Mouse (Mus musculus) heart, embryonic 10.5 days (tissue): Measurements from ENCODE around the gene Zfp385a. TPM values are rescaled to one million over a fixed set of nuclear protein-coding genes. Genes with fewer than 3 reads are reported as not detected.
A peak's percentile ranks its signal among the peaks of the same experiment; 100 is the strongest.

Experiments used
- DNase-seq: peaks from one replicate; pipeline ENCODE4 v3.0.0-alpha.2; 2017; ENCODE audit warnings: low spot score
- H3K27ac ChIP-seq: fragments of 300-500 bp; sonication (generic); 2 replicates; pipeline ENCODE4 v1.5.1; 2016; ENCODE audit warnings: mild to moderate bottlenecking
- H3K27me3 ChIP-seq: fragments of 300-500 bp; sonication (generic); 2 replicates; pipeline ENCODE4 v1.6.1; 2016; ENCODE audit warnings: mild to moderate bottlenecking; ENCODE audit not compliant: poor library complexity, insufficient read depth, severe bottlenecking
- H3K36me3 ChIP-seq: fragments of 300-500 bp; sonication (generic); 2 replicates; pipeline ENCODE4 v1.6.1; 2016; ENCODE audit warnings: mild to moderate bottlenecking, moderate library complexity
- H3K4me1 ChIP-seq: fragments of 300-500 bp; sonication (generic); 2 replicates; pipeline ENCODE4 v1.6.1; 2016; ENCODE audit warnings: mild to moderate bottlenecking
- H3K4me3 ChIP-seq: fragments of 300-500 bp; sonication (generic); 2 replicates; pipeline ENCODE4 v1.5.1; 2016; ENCODE audit warnings: mild to moderate bottlenecking, moderate library complexity
- H3K9me3 ChIP-seq: fragments of 300-500 bp; sonication (generic); 2 replicates; pipeline ENCODE4 v1.6.1; 2016; ENCODE audit warnings: mild to moderate bottlenecking, moderate library complexity
- WGBS: fragments of 180-500 bp; shearing (Covaris S2); methylation state at CpG from one replicate; pipeline ENCODE4 v1.1.7; 2016; 5-methylcytosine and 5-hydroxymethylcytosine counted together
- polyA plus RNA-seq: library from polyadenylated mRNA; unstranded; fragments of >200 nt; fragmentation: Nextera tagmentation; extraction: Ambion mirVana; gene quantifications from 2 replicates; pipeline ENCODE4 v1.2.1, GENCODE M21; 2016

Zfp385a gene
- polyA plus RNA-seq, 1 experiment from 2014 or later = 15.8 TPM

- WGBS = 50% methylated on average over 8 of the region's 8 CpGs
- DNase-seq = no peak
- H3K4me3 ChIP-seq = peak overlapping the region; percentile 40
- H3K9me3 ChIP-seq = no peaks in the 10 kb centered on the region
- H3K27me3 ChIP-seq = no peaks in the 10 kb centered on the region
- H3K36me3 ChIP-seq = peaks cover 37% of the 10 kb centered on the region
- H3K4me1 ChIP-seq = peaks cover 68% of the 10 kb centered on the region
- H3K27ac ChIP-seq = peak overlapping the region; percentile 93
Observed at GRCm38 (mm10) chr15:103299644-103300043, 40.2 kb downstream of the Zfp385a start.

DNA sequence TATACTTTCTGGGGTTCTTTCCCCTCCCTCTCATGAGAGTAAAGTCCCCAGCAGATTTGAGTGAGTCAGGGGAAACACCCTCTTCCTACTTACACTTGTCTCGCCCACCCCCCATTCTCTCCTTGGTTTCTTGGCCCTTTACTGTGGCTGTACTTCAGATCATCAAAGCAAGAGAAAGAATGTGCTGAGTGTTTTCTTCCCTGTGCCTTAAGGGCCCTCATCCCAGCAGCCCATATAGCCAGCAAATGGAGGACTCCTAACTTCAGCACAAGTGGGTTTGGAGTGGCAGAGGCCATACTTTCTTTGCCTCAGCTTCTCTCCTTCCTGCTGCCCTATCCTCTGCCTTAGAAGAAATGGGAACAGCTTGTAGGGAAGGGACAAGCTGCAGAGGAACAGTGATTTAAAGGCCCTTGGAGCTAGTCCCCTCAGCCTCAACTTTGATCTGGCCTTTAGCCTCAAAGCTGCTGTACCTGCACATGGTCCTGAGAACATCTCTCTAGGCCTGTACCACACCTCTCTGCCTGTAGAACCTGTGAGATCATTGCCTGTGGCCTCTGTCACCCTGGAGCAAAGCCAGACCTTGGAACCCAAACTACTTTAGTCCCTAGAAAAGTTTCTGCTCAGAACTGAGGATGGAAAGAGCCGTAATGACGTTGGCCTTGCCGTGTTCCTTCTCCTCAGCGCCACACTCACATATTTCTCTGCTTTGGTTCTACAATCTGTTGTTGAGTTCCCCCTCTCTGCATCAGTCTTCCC is 40.9 kb downstream of the Zfp385a start:
- no peaks in the 10 kb centered on the region for H3K9me3 ChIP-seq
- WGBS = 65% methylated on average over 5 of the region's 5 CpGs
- H3K4me3 ChIP-seq = no peak overlapping the region
- no peaks in the 10 kb centered on the region for H3K27me3 ChIP-seq
- peaks cover 39% of the 10 kb centered on the region for H3K36me3 ChIP-seq
- DNase-seq = no peak
- H3K4me1 ChIP-seq = peaks cover 62% of the 10 kb centered on the region
- 0 out of 2 replicates have a peak overlapping the region, but pooled peaks have one; percentile 12 for H3K27ac ChIP-seq

DNA sequence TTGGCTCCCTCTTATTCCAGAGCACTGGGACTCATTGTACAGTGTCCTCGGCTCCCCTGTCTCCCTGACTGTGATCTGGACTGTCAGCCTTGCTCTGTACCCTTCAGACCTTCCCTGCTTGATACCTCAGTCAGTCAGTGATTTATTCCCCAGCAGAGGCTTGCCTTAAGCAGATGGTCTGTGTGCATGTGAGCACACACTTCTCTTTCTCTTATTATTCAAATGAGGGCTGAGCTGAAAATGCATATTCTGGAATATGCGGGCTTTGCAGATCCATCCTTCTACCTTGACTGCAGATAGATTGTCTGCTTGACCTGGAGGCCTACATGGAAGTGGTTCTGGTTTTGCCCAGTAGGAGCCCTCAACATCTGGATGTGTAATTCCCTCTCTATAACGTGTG is 41.9 kb downstream of the Zfp385a start:
- H3K27ac ChIP-seq = no peak overlapping the region
- H3K4me3 ChIP-seq = no peak overlapping the region
- H3K4me1 ChIP-seq = peaks cover 52% of the 10 kb centered on the region
- 80% methylated on average over 3 of the region's 3 CpGs for WGBS
- H3K9me3 ChIP-seq = no peaks in the 10 kb centered on the region
- peaks cover 47% of the 10 kb centered on the region for H3K36me3 ChIP-seq
- DNase-seq = no peak
- no peaks in the 10 kb centered on the region for H3K27me3 ChIP-seq

GRCm38 (mm10) chr15:103297313-103297712 is 42.6 kb downstream of the Zfp385a start:
- Histone ChIP-seq H3K36me3 (peaks cover 55% of the 10 kb centered on the region), H3K9me3 (no peaks in the 10 kb centered on the region), H3K4me3 (no peak overlapping the region), H3K27ac (no peak overlapping the region), H3K4me1 (peaks cover 45% of the 10 kb centered on the region), H3K27me3 (no peaks in the 10 kb centered on the region)
- 80% methylated on average over 6 of the region's 6 CpGs for WGBS
- DNase-seq = no peak

DNA sequence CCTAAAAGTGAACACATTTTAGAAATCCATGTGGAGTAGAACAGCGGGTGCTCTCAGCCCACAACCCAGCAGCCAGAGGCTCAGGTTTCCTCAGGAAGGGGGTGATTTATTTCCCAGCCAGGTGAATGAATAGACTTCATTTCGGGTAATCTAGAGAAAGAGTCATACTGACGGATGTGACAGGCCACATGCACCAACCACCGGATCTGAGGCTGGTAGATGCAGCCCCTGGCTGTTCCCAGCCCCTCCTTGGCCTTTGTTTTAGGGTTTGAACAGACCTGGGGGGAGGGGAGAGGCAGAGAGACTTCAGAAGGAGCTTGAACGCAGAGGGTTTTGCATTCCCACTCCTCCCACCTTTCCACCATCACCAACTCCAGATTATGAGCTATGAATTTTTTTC is 44.0 kb downstream of the Zfp385a start:
- H3K27ac ChIP-seq = peak overlapping the region; percentile 67
- H3K4me3 ChIP-seq = no peak overlapping the region
- H3K9me3 ChIP-seq = no peaks in the 10 kb centered on the region
- H3K27me3 ChIP-seq = no peaks in the 10 kb centered on the region
- peaks cover 69% of the 10 kb centered on the region for H3K36me3 ChIP-seq
- H3K4me1 ChIP-seq = peaks cover 30% of the 10 kb centered on the region
- 24% methylated on average over 5 of the region's 5 CpGs for WGBS
- DNase-seq = no peak

DNA sequence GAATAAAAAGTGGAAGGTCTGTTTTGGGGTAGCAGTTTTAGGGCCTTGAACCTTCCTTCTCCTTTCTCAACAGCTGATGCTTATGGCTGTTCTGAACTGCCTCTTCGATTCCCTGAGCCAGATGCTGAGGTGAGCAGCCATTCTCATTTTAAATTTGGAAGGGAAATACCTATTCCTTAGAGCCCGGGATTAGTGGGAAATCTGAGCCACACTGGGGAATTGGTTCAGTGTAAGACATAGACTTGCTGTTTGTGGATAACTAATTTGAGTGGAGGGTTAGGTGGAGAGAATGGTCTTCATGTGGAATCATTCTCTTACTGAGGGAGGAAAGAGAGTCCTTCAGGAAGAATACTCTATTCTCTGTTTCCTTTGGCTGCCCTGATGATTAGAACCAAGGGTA is 45.2 kb downstream of the Zfp385a start:
- no peaks in the 10 kb centered on the region for H3K9me3 ChIP-seq
- peaks cover 20% of the 10 kb centered on the region for H3K4me1 ChIP-seq
- H3K36me3 ChIP-seq = peaks cover 81% of the 10 kb centered on the region
- H3K4me3 ChIP-seq = no peak overlapping the region
- no peak overlapping the region for H3K27ac ChIP-seq
- no peaks in the 10 kb centered on the region for H3K27me3 ChIP-seq
- DNase-seq = no peak
- 95% methylated on average over 2 of the region's 2 CpGs for WGBS

DNA sequence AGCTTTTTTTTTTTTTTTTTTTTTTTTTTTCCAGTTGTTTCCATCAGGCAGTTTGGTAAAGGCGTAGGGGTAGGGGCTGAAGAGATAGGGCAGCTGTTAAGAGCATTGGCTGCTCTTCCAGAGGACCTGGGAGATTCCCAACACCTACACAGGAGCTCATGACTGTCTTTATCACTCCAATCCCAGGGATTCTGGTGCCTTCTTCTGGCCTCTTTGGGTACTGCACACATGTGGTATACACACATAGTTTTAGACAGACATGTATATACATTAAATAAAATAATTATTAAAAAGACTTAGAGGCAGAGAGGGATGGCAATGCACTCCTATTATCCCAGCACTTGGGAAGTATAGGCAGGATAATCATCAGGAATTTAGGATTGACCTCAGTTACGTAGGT is 46.5 kb downstream of the Zfp385a start:
- no peak overlapping the region for H3K27ac ChIP-seq
- H3K9me3 ChIP-seq = no peaks in the 10 kb centered on the region
- peaks cover 16% of the 10 kb centered on the region for H3K4me1 ChIP-seq
- peaks cover 82% of the 10 kb centered on the region for H3K36me3 ChIP-seq
- 93% methylated on average over 2 of the region's 2 CpGs for WGBS
- H3K27me3 ChIP-seq = no peaks in the 10 kb centered on the region
- no peak for DNase-seq
- no peak overlapping the region for H3K4me3 ChIP-seq

GRCm38 (mm10) chr15:103292673-103293345 is 47.1 kb downstream of the Zfp385a start:
- H3K4me3 ChIP-seq = no peak overlapping the region
- peaks cover 16% of the 10 kb centered on the region for H3K4me1 ChIP-seq
- no peak overlapping the region for H3K27ac ChIP-seq
- peaks cover 77% of the 10 kb centered on the region for H3K36me3 ChIP-seq
- no peaks in the 10 kb centered on the region for H3K9me3 ChIP-seq
- DNase-seq = no peak
- H3K27me3 ChIP-seq = no peaks in the 10 kb centered on the region
- WGBS = 95% methylated on average over 4 of the region's 4 CpGs

GRCm38 (mm10) chr15:103290843-103291242 is 49.0 kb downstream of the Zfp385a start:
- 91% methylated on average over 9 of the region's 9 CpGs for WGBS
- Histone ChIP-seq H3K27ac (no peak overlapping the region), H3K36me3 (peaks cover 57% of the 10 kb centered on the region), H3K4me1 (peaks cover 11% of the 10 kb centered on the region), H3K9me3 (no peaks in the 10 kb centered on the region), H3K27me3 (no peaks in the 10 kb centered on the region), H3K4me3 (no peak overlapping the region)
- no peak for DNase-seq

DNA sequence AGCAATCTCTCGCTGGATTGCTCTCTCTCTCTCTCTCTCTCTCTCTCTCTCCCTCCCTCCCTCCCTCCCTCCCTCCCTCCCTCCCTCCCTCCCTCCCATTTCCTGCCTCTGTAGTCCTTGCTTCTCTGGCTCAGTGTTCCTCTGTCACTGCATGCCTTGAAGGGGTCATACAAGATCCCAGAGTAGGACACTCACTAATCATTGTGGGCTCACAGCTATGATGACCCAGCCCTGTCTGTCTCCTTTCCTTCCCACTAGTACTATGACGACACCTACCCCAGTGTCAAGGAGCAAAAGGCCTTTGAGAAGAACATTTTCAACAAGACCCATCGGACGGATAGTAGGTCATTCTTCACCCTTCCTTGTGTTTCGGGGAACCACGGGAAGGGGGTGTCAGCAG is 49.5 kb downstream of the Zfp385a start:
- Histone ChIP-seq H3K4me3 (no peak overlapping the region), H3K9me3 (no peaks in the 10 kb centered on the region), H3K27me3 (no peaks in the 10 kb centered on the region), H3K4me1 (peaks cover 11% of the 10 kb centered on the region), H3K36me3 (peaks cover 57% of the 10 kb centered on the region), H3K27ac (no peak overlapping the region)
- DNase-seq = no peak
- 69% methylated on average over 6 of the region's 6 CpGs for WGBS

DNA sequence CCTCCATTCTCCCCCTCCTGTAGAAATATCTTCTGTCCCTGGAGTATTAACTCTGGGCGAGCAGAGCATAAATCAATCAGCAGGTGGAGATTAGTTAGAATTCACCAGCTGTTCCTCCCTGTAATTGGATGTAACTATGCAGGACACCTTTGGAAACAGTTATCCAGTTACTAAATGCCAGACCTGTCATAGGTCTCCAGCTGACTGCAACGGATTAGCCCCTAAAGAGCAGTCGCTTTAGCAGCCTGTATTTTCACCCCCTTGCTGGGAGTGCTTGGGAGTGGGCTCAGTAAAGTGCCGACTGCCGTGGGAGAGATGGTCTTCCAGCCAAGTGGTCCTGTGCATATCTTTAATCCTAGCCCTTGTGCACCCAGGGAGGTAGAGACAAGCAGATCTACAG is 50.3 kb downstream of the Zfp385a start:
- peaks cover 18% of the 10 kb centered on the region for H3K4me1 ChIP-seq

DNA sequence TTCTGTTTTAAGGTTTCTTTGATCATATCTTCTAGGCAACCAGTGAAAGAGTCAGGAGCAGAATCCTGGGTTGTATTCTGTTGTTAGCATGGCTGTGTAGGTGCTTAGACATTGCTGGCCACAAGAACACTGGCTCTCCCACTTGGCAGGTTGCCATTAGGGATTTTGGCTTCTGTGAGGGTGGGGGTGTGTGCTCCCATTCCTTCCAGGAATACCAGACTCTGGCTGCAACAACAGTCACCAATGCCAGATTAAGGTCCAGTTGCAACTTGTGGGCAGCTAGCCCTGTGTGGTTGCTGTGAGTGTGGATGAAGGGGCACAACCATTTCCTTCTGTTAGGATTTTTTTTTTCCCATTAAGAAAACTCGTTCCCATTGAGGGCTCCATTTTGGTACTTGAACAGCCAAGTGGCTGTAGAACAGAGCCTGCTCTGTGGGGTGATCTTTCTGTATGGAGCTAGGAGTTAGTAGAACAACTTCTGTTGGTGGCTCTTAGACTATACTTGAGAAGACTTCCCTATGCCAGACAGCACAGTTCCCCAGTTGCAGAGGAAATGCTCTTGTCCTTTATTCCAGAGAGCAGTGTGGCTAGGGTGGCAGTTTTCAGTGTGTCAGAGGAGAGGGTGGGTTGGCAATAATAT is 54.0 kb downstream of the Zfp385a start:
- peaks cover 24% of the 10 kb centered on the region for H3K36me3 ChIP-seq
- peaks cover 19% of the 10 kb centered on the region for H3K4me1 ChIP-seq
- no peak for DNase-seq
- no peaks in the 10 kb centered on the region for H3K27me3 ChIP-seq
- 90% methylated on average over 1 of the region's 1 CpGs for WGBS
- no peak overlapping the region for H3K4me3 ChIP-seq
- no peaks in the 10 kb centered on the region for H3K9me3 ChIP-seq
- H3K27ac ChIP-seq = no peak overlapping the region

More for the DNA sequence above, 50.3 kb downstream of the Zfp385a start:
- DNase-seq = no peak
- 38% methylated on average over 5 of the region's 5 CpGs for WGBS
- H3K4me3 ChIP-seq = no peak overlapping the region
- peak overlapping the region; percentile 16; the same call in 1 of the 2 replicates for H3K27ac ChIP-seq
- H3K36me3 ChIP-seq = peaks cover 55% of the 10 kb centered on the region
- no peaks in the 10 kb centered on the region for H3K27me3 ChIP-seq
- H3K9me3 ChIP-seq = no peaks in the 10 kb centered on the region

DNA sequence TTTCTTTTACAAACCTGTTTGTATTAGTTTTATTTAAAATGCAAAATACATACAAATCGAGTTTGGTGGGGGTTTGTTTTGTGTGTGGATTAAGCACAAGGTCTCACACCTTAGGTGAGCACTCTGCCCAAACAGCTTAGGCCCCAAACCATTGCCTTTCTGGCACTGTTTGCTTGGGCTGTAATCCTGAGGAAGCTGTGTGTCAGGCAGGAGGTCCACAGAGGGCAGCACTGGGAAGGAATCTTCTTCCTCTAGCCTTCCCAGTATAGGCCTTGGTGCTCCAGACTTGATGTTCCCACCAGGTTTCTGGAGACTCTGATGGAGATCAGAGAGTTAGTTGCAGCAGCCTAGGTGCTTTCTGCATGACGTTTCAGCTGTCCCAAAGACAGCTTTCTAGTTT is 55.2 kb downstream of the Zfp385a start:
- no peak overlapping the region for H3K4me3 ChIP-seq
- peaks cover 12% of the 10 kb centered on the region for H3K36me3 ChIP-seq
- DNase-seq = no peak
- H3K9me3 ChIP-seq = no peaks in the 10 kb centered on the region
- H3K4me1 ChIP-seq = peaks cover 16% of the 10 kb centered on the region
- WGBS = 41% methylated on average over 2 of the region's 2 CpGs
- no peak overlapping the region; the same call in 1 of the 2 replicates for H3K27ac ChIP-seq
- H3K27me3 ChIP-seq = no peaks in the 10 kb centered on the region
